Mouse (Mus musculus) hindbrain, embryonic 16.5 days (tissue): ENCODE results near the gene Ddn. TPM values are rescaled to one million over a fixed set of nuclear protein-coding genes. Genes with fewer than 3 reads are reported as not detected.
A peak's percentile ranks its signal among the peaks of the same experiment; 100 is the strongest.

ENCODE experiments used
- ATAC-seq: fragments of 200-750 bp; cut with Nextera tagmentation; 2 replicates; pipeline ENCODE4 v1.8.0; 2017; ENCODE audit warnings: moderate TSS enrichment, moderate library complexity
- H3K27ac ChIP-seq: fragments of 300-500 bp; sonication (generic); 2 replicates; pipeline ENCODE4 v1.5.1; 2014; ENCODE audit warnings: low read depth, mild to moderate bottlenecking, control low read depth, low read length, moderate library complexity
- H3K27me3 ChIP-seq: fragments of 300-500 bp; sonication (generic); replicated peaks from 2 replicates; pipeline ENCODE4 v1.6.1; 2014; ENCODE audit warnings: low read length; ENCODE audit not compliant: control insufficient read depth, insufficient read depth
- H3K36me3 ChIP-seq: fragments of 300-500 bp; sonication (generic); 2 replicates; pipeline ENCODE4 v1.6.1; 2014; ENCODE audit warnings: mild to moderate bottlenecking, low read length, moderate library complexity, mixed read lengths; ENCODE audit not compliant: control insufficient read depth, insufficient read depth
- H3K4me1 ChIP-seq: fragments of 300-500 bp; sonication (generic); 2 replicates; pipeline ENCODE4 v1.6.1; 2014; ENCODE audit warnings: low read depth, low read length; ENCODE audit not compliant: control insufficient read depth, insufficient read depth
- H3K4me2 ChIP-seq: fragments of 300-500 bp; sonication (generic); 2 replicates; pipeline ENCODE4 v1.6.1; 2014; ENCODE audit warnings: mild to moderate bottlenecking, low read length, control low read depth, moderate library complexity
- H3K4me3 ChIP-seq: fragments of 300-500 bp; sonication (generic); 2 replicates; pipeline ENCODE4 v1.5.1; 2014; ENCODE audit warnings: mild to moderate bottlenecking, low read length, control low read depth, moderate library complexity
- H3K9ac ChIP-seq: fragments of 300-500 bp; sonication (generic); 2 replicates; pipeline ENCODE4 v1.6.1; 2014; ENCODE audit warnings: low read depth, mild to moderate bottlenecking, control low read depth, low read length, moderate library complexity
- H3K9me3 ChIP-seq: fragments of 300-500 bp; sonication (generic); 2 replicates; pipeline ENCODE4 v1.6.1; 2014; ENCODE audit warnings: mild to moderate bottlenecking, low read length, moderate library complexity; ENCODE audit not compliant: control insufficient read depth
- WGBS: fragments of 180-500 bp; shearing (Covaris S2); extraction: QIAGEN DNeasy Blood & Tissue Kit; methylation state at CpG from one replicate; pipeline ENCODE4 v1.1.7; 2014; 5-methylcytosine and 5-hydroxymethylcytosine counted together
- polyA plus RNA-seq: library from polyadenylated mRNA; unstranded; fragments of >200 nt; fragmentation: Nextera tagmentation; extraction: Ambion mirVana; gene quantifications from 2 replicates; pipeline ENCODE4 v1.2.1, GENCODE M21; 2015

Gene Ddn
- polyA plus RNA-seq, 1 experiment from 2014 or later: 0.30 TPM

DNA sequence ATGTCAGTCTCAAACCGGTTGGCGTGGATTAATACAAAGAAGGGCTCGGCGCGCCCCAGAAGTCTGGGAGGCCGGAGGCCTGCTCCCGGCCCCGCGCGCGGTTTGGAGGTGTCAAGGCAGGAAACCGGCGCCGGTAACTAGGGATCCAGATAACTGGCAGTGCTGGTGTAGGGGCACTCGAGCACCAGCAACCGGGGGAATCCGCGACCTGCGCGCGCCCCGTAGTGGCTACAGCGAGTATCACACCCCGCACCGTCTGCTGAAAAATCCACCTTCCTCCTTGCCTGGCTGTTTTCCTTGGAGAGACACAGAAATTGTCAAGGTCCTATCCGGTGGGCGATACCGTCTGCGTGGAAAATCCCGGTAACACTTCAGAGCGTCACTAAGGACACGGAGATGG, 5.2 kb downstream of the Ddn start:
- under 1% methylated on average over 32 of the region's 32 CpGs for WGBS
- peaks cover 40% of the 10 kb centered on the region for H3K4me1 ChIP-seq
- H3K27me3 ChIP-seq: peaks cover 71% of the 10 kb centered on the region
- ATAC-seq: no peak
- peak overlapping the region; percentile 35; the same call in 1 of the 2 replicates for H3K9ac ChIP-seq
- H3K4me3 ChIP-seq: peak overlapping the region; percentile 32
- no peaks in the 10 kb centered on the region for H3K36me3 ChIP-seq
- no peaks in the 10 kb centered on the region for H3K9me3 ChIP-seq
- H3K27ac ChIP-seq: no peak overlapping the region
- peak overlapping the region; percentile 58 for H3K4me2 ChIP-seq

DNA sequence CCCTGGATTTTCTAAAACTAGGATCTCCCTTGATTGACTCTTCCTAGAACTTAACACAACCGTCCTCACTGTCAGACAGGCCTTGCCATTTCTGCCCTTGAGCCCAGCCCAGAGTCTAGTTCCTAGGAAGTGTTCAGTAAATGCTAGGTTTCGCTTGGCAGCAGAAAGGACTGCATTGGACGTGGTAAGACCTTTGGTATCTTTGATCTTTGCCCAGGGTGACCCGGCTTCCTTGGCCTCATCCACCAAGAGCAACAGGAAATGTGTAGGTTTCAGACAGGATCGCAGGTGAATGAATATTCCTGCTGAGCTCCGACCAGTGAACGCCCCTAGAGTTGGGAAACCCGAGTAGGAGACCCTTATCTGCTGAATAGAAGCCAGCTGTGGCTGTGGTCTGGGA, 6.4 kb downstream of the Ddn start:
- H3K4me3 ChIP-seq: no peak overlapping the region
- WGBS: 7% methylated on average over 8 of the region's 8 CpGs

DNA sequence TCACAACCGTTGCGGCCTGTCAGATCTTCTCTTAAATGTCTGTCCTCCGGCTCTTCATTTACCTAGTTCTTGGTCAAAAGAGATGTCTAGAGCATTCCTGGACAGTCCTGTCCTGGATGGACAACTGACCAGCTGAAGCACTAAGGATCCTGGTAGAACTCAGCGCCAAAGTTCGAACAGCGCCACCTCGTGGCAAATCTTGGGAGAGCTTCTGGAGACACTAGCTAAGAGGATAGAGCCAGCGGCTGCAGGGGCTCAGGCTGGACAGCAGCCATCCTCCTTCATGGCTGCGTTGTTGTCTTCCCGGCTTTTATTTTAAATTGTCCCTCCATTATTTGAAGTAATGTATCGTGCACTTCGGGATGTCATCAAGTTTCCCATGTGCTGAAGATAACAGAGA, 9.9 kb downstream of the Ddn start:
- ATAC-seq: no peak
- Histone ChIP-seq H3K27me3 (peaks cover 79% of the 10 kb centered on the region), H3K9me3 (no peaks in the 10 kb centered on the region), H3K9ac (no peak overlapping the region), H3K4me1 (peaks cover 8% of the 10 kb centered on the region), H3K36me3 (no peaks in the 10 kb centered on the region), H3K4me3 (no peak overlapping the region), H3K4me2 (no peak overlapping the region), H3K27ac (no peak overlapping the region)
- 10% methylated on average over 12 of the region's 12 CpGs for whole genome bisulfite sequencing

More for the DNA sequence above, 6.4 kb downstream of the Ddn start:
- no peaks in the 10 kb centered on the region for H3K9me3 ChIP-seq
- no peak overlapping the region for H3K27ac ChIP-seq
- no peak overlapping the region for H3K4me2 ChIP-seq
- H3K27me3 ChIP-seq: peaks cover 71% of the 10 kb centered on the region
- no peak for ATAC-seq
- H3K9ac ChIP-seq: no peak overlapping the region
- H3K4me1 ChIP-seq: peaks cover 30% of the 10 kb centered on the region
- H3K36me3 ChIP-seq: no peaks in the 10 kb centered on the region

DNA sequence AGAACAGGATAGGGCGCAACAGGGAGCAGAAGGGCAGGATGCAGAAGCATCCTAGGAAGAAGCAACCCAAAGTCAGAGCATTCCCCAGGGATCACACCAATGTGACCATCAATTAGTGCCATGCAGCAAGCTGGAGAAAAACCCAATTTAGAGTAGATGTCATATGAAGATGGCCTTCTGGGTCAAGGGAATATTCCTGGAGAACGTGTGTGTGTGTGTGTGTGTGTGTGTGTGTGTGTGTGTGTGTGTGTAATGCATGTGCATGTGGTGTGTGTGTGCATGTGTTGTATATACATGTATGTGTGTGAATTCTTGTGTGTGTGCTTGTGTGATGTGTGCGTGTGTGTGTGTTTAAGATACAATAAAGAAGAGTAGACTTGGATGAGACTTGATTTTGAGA, 10.4 kb downstream of the Ddn start:
- Histone ChIP-seq H3K27ac (no peak overlapping the region), H3K9ac (no peak overlapping the region), H3K4me2 (no peak overlapping the region), H3K4me3 (no peak overlapping the region), H3K27me3 (peaks cover 76% of the 10 kb centered on the region), H3K36me3 (no peaks in the 10 kb centered on the region), H3K4me1 (peaks cover 6% of the 10 kb centered on the region), H3K9me3 (no peaks in the 10 kb centered on the region)
- no peak for ATAC-seq
- WGBS: 43% methylated on average over 3 of the region's 3 CpGs

DNA sequence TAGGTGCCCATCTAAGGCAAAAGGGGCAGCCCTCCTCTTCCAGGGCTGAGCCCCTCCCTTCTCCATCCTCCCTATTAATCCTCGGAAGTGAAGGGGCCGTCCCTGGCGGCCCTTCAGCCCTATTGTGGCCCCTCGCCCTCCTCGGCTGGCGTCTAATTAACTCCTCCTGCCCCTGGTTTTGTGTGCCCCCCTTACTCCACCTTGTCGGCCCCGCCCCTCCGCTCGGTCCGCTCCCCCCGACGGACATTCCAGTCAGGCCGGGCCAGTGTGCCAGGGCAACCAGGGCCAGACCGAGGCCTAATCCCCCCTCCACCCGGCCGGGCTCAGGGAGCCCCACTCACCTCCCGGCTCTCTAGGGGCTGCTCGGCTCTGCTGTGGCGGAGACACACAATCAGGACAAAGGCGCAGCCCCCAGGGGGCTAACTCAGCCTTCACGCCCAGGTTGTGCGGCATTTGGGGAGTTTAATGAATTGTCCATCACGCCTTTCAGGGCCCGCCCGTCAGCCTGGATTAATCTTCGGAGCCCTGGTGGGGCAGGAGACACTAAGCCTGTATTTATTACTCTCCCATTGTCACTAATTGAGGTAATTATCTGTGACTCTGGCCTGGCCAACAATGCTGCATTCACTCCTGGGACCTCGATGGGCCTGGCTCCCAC, 11.3 kb downstream of the Ddn start:
- H3K9ac ChIP-seq: peak overlapping the region; percentile 33; the same call in 1 of the 2 replicates
- 1% methylated on average over 26 of the region's 28 CpGs for WGBS
- peak overlapping the region; percentile 11; the same call in 1 of the 2 replicates for H3K4me2 ChIP-seq
- ATAC-seq: peak; percentile 90
- H3K27me3 ChIP-seq: peaks cover 73% of the 10 kb centered on the region
- H3K9me3 ChIP-seq: no peaks in the 10 kb centered on the region
- no peaks in the 10 kb centered on the region for H3K36me3 ChIP-seq
- H3K27ac ChIP-seq: no peak overlapping the region
- no peak overlapping the region for H3K4me3 ChIP-seq
- peaks cover 9% of the 10 kb centered on the region for H3K4me1 ChIP-seq

DNA sequence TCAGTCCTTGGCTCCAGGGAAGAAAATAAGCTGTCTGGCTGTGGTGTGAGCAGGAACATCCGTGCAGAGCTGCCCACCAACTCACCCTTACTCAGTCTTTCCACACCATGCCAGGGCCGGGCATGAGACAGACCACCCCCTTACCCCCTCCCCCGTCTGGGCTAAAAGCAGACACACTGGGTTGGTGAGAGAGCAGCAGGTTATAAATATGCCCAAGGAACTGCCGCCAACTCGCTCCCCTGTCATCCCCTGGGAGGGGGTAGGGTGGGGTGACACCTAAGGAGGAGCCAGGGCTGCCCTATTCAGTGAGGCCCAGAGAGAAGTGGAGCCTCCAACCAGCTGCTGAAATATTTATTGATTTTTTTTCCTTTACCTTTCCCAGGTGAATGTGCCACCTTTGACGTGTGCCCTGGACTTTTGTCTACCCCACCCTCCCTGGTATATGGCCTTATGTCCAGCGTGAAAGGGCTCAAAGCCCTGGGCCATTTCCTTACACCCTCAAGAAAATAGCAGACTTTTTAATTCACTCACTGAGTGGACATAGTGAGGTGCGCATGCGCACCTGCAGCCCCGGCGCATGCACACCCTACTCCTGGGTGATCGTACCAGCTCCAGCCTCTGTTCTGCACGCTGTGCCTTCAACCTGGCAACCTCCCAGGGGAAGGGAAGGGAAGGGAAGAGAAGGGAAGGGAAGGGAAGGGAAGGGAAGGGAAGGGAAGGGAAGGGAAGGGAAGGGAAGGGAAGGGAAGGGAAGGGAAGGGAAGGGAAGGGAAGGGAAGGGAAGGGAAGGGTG, 12.3 kb downstream of the Ddn start:
- H3K27ac ChIP-seq: no peak overlapping the region
- H3K9ac ChIP-seq: no peak overlapping the region; the same call in 1 of the 2 replicates
- ATAC-seq: no peak
- H3K4me2 ChIP-seq: peak overlapping the region; percentile 27; the same call in 1 of the 2 replicates
- H3K9me3 ChIP-seq: no peaks in the 10 kb centered on the region
- no peaks in the 10 kb centered on the region for H3K36me3 ChIP-seq
- WGBS: 1% methylated on average over 13 of the region's 13 CpGs
- H3K4me1 ChIP-seq: peaks cover 16% of the 10 kb centered on the region
- peaks cover 73% of the 10 kb centered on the region for H3K27me3 ChIP-seq
- no peak overlapping the region for H3K4me3 ChIP-seq

DNA sequence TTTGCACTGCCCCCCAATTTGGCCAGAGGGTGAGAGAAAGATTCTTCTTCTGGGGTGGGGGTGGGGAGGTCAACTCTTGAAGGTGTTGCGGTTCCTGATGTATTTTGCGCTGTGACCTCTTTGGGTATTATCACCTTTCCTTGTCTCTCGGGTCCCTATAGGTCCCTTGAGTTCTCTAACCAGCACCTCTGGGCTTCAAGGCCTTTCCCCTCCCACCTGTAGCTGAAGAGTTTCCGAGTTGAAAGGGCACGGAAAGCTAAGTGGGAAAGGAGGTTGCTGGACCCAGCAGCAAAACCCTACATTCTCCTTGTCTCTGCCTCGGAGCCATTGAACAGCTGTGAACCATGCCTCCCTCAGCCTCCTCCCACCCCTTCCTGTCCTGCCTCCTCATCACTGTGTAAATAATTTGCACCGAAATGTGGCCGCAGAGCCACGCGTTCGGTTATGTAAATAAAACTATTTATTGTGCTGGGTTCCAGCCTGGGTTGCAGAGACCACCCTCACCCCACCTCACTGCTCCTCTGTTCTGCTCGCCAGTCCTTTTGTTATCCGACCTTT, 16.1 kb downstream of the Ddn start:
- no peak overlapping the region for H3K27ac ChIP-seq
- peak overlapping the region; percentile 44 for H3K4me3 ChIP-seq
- 6% methylated on average over 13 of the region's 13 CpGs for WGBS
- peak overlapping the region; percentile 50; the same call in 1 of the 2 replicates for H3K9ac ChIP-seq
- peak overlapping the region; percentile 70 for H3K4me2 ChIP-seq
- H3K27me3 ChIP-seq: peaks cover 82% of the 10 kb centered on the region
- H3K4me1 ChIP-seq: peaks cover 22% of the 10 kb centered on the region
- H3K36me3 ChIP-seq: no peaks in the 10 kb centered on the region
- no peaks in the 10 kb centered on the region for H3K9me3 ChIP-seq
- no peak for ATAC-seq

DNA sequence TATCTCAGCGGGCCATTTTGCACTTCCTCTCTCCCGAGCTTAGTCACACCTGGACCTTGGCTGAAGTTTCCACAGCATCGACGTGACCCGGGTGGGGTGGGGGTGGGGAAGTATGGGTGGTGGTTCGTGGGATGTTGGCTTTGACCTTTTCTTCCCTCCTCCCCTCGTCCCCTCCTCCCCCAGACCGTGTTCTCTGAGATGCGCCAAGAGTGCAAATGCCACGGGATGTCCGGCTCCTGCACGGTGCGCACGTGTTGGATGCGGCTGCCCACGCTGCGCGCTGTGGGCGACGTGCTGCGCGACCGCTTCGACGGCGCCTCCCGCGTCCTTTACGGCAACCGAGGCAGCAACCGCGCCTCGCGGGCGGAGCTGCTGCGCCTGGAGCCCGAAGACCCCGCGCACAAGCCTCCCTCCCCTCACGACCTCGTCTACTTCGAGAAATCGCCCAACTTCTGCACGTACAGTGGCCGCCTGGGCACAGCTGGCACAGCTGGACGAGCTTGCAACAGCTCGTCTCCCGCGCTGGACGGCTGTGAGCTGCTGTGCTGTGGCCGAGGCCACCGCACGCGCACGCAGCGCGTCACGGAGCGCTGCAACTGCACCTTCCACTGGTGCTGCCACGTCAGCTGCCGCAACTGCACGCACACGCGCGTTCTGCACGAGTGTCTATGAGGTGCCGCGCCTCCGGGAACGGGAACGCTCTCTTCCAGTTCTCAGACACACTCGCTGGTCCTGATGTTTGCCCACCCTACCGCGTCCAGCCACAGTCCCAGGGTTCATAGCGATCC, 16.9 kb downstream of the Ddn start:
- no peaks in the 10 kb centered on the region for H3K36me3 ChIP-seq
- H3K27ac ChIP-seq: no peak overlapping the region
- peak overlapping the region; percentile 50 for H3K9ac ChIP-seq
- WGBS: 1% methylated on average over 72 of the region's 75 CpGs
- peaks cover 18% of the 10 kb centered on the region for H3K4me1 ChIP-seq
- H3K9me3 ChIP-seq: no peaks in the 10 kb centered on the region
- peak overlapping the region; percentile 70 for H3K4me2 ChIP-seq
- H3K4me3 ChIP-seq: peak overlapping the region; percentile 44
- peaks cover 83% of the 10 kb centered on the region for H3K27me3 ChIP-seq
- peak; percentile 73; the same call in 1 of the 2 replicates for ATAC-seq
